ENCODE assay signal across 17 mouse cellular contexts in genomic region chr11:78980083-78980634, GRCm38 (mm10). TPM values are rescaled to one million over a fixed set of nuclear protein-coding genes. Genes with fewer than 3 reads are reported as not detected.
DNase-seq lines count a peak whose midpoint lies in the region; ATAC-seq and TF ChIP-seq lines count a peak whose summit lies in the region.
"Had no signal": no experiment of that assay in that cellular context is flagged by ENCODE, and none has a peak within 500 bp of the region (broad histone marks: within the 10 kb centered on the region; RNA-seq: fewer than 3 reads in every experiment).

No protein-coding gene starts in this region.

- no peaks in the 10 kb centered on the region for H3K27me3 ChIP-seq in intestine, postnatal 0 days (replicated peaks; ENCODE audit: control insufficient read depth, insufficient read depth, low read length)
- H3K27me3 ChIP-seq in intestine, embryonic 16.5 days (replicated peaks; ENCODE audit: control insufficient read depth, insufficient read depth, low read length): no peaks in the 10 kb centered on the region
- H3K27me3 ChIP-seq in liver, embryonic 11.5 days (replicated peaks; ENCODE audit: control insufficient read depth, insufficient read depth, low read length): no peaks in the 10 kb centered on the region
- no peaks in the 10 kb centered on the region for H3K27me3 ChIP-seq in small intestine, adult 2 months (ENCODE audit: control insufficient read depth, insufficient read depth, low read length)
- H3K27me3 ChIP-seq in forebrain, embryonic 12.5 days: no peaks in the 10 kb centered on the region
- H3K27me3 ChIP-seq: embryonic facial prominence, embryonic 15.5 days; heart, embryonic 13.5 days; hindbrain, embryonic 15.5 days; limb, embryonic 15.5 days had no signal

- no peak for ATAC-seq in intestine, postnatal 0 days
- ATAC-seq in intestine, embryonic 16.5 days: no peak
- peak; percentile 44; the same call in 1 of the 2 replicates for ATAC-seq in liver, embryonic 11.5 days (replicated peaks; ENCODE audit: low FRiP score)
- no peak for ATAC-seq in forebrain, embryonic 12.5 days (ENCODE audit: low FRiP score)
- ATAC-seq: forebrain, embryonic 14.5 days had no signal

- H3K27ac ChIP-seq in intestine, postnatal 0 days (ENCODE audit: low read depth, low read length): peak overlapping the region; percentile 54; the same call in 1 of the 2 replicates
- H3K27ac ChIP-seq in intestine, embryonic 16.5 days (ENCODE audit: low read length): no peak overlapping the region
- H3K27ac ChIP-seq in liver, embryonic 11.5 days (ENCODE audit: low read depth, low read length): 0 out of 2 replicates have a peak overlapping the region, but pooled peaks have one; percentile 9
- peak overlapping the region; percentile 48 for H3K27ac ChIP-seq in small intestine, adult 2 months (ENCODE audit: insufficient read depth, low read depth, low read length)
- H3K27ac ChIP-seq in forebrain, embryonic 12.5 days: no peak overlapping the region
- H3K27ac ChIP-seq: embryonic facial prominence, embryonic 15.5 days; heart, embryonic 13.5 days; hindbrain, embryonic 15.5 days; limb, embryonic 15.5 days had no signal

- H3K36me3 ChIP-seq in intestine, postnatal 0 days (ENCODE audit: control insufficient read depth, insufficient read depth): peaks cover 27% of the 10 kb centered on the region
- no peaks in the 10 kb centered on the region for H3K36me3 ChIP-seq in intestine, embryonic 16.5 days (ENCODE audit: control insufficient read depth, insufficient read depth, low read length)
- H3K36me3 ChIP-seq in liver, embryonic 11.5 days (ENCODE audit: control insufficient read depth, insufficient read depth, low read length): no peaks in the 10 kb centered on the region
- H3K36me3 ChIP-seq in small intestine, adult 2 months (ENCODE audit: control insufficient read depth, insufficient read depth, low read length): peaks cover 32% of the 10 kb centered on the region
- no peaks in the 10 kb centered on the region for H3K36me3 ChIP-seq in forebrain, embryonic 12.5 days (replicated peaks)
- H3K36me3 ChIP-seq: embryonic facial prominence, embryonic 15.5 days; hindbrain, embryonic 15.5 days; limb, embryonic 15.5 days had no signal

- WGBS in intestine, postnatal 0 days: 64% methylated on average over 4 of the region's 4 CpGs
- WGBS in intestine, embryonic 16.5 days: 71% methylated on average over 4 of the region's 4 CpGs
- 51% methylated on average over 4 of the region's 4 CpGs for WGBS in liver, embryonic 11.5 days
- 39% methylated on average over 4 of the region's 4 CpGs for WGBS in small intestine, adult 2 months
- WGBS in forebrain, embryonic 12.5 days: 92% methylated on average over 4 of the region's 4 CpGs

- no peak overlapping the region for H3K4me2 ChIP-seq in intestine, postnatal 0 days (replicated peaks; ENCODE audit: low read depth)
- H3K4me2 ChIP-seq in intestine, embryonic 16.5 days (ENCODE audit: low read depth, low read length): no peak overlapping the region
- no peak overlapping the region for H3K4me2 ChIP-seq in liver, embryonic 11.5 days
- H3K4me2 ChIP-seq in forebrain, embryonic 12.5 days: no peak overlapping the region
- H3K4me2 ChIP-seq: embryonic facial prominence, embryonic 15.5 days; heart, embryonic 13.5 days; hindbrain, embryonic 15.5 days; limb, embryonic 15.5 days had no signal

- H3K4me1 ChIP-seq in intestine, postnatal 0 days (replicated peaks; ENCODE audit: control insufficient read depth, insufficient read depth, low read length): 0 out of 2 replicates have a peak, but pooled peaks cover 3% of the 10 kb centered on the region
- H3K4me1 ChIP-seq in intestine, embryonic 16.5 days (ENCODE audit: control insufficient read depth, insufficient read depth, low read length): peaks cover 19% of the 10 kb centered on the region
- peaks cover 18% of the 10 kb centered on the region for H3K4me1 ChIP-seq in liver, embryonic 11.5 days (replicated peaks; ENCODE audit: control insufficient read depth, insufficient read depth, low read length)
- H3K4me1 ChIP-seq in small intestine, adult 2 months (ENCODE audit: control insufficient read depth, insufficient read depth, insufficient read length, low read length): peaks cover 19% of the 10 kb centered on the region
- H3K4me1 ChIP-seq in forebrain, embryonic 12.5 days: no peaks in the 10 kb centered on the region
- H3K4me1 ChIP-seq: hindbrain, embryonic 15.5 days had no signal

- no peak overlapping the region for H3K9ac ChIP-seq in intestine, postnatal 0 days (ENCODE audit: low read depth, low read length)
- no peak overlapping the region for H3K9ac ChIP-seq in intestine, embryonic 16.5 days (ENCODE audit: low read depth, low read length)
- H3K9ac ChIP-seq in liver, embryonic 11.5 days (ENCODE audit: low read depth, low read length): no peak overlapping the region
- H3K9ac ChIP-seq in forebrain, embryonic 12.5 days: no peak overlapping the region
- H3K9ac ChIP-seq: embryonic facial prominence, embryonic 15.5 days; heart, embryonic 13.5 days; hindbrain, embryonic 15.5 days; limb, embryonic 15.5 days had no signal

- no peak for TF ChIP-seq CTCF in intestine, postnatal 0 days (IDR thresholded peaks at IDR 0.05; ENCODE audit: low read depth)
- no peak for TF ChIP-seq CTCF in small intestine, adult 2 months (IDR thresholded peaks at IDR 0.05; ENCODE audit: extremely low read depth, insufficient read length, insufficient replicate concordance, low read depth, low read length)

- no peak for TF ChIP-seq POLR2A in small intestine, adult 2 months (IDR thresholded peaks at IDR 0.05; ENCODE audit: low read depth, low read length)

- no peaks in the 10 kb centered on the region for H3K9me3 ChIP-seq in intestine, postnatal 0 days (ENCODE audit: control insufficient read depth)
- no peaks in the 10 kb centered on the region for H3K9me3 ChIP-seq in intestine, embryonic 16.5 days (ENCODE audit: control insufficient read depth, low read length)
- no peaks in the 10 kb centered on the region for H3K9me3 ChIP-seq in liver, embryonic 11.5 days (ENCODE audit: control insufficient read depth, low read length)
- H3K9me3 ChIP-seq in forebrain, embryonic 12.5 days: no peaks in the 10 kb centered on the region
- H3K9me3 ChIP-seq: embryonic facial prominence, embryonic 15.5 days; heart, embryonic 13.5 days; hindbrain, embryonic 15.5 days; limb, embryonic 15.5 days had no signal

- H3K4me3 ChIP-seq in intestine, postnatal 0 days (ENCODE audit: low read depth, low read length): no peak overlapping the region
- H3K4me3 ChIP-seq in intestine, embryonic 16.5 days (ENCODE audit: low read length): no peak overlapping the region
- no peak overlapping the region for H3K4me3 ChIP-seq in liver, embryonic 11.5 days (ENCODE audit: low read depth, low read length)
- H3K4me3 ChIP-seq in small intestine, adult 2 months (ENCODE audit: low read depth, low read length): no peak overlapping the region
- no peak overlapping the region for H3K4me3 ChIP-seq in forebrain, embryonic 12.5 days (replicated peaks)
- H3K4me3 ChIP-seq: embryonic facial prominence, embryonic 15.5 days; heart, embryonic 13.5 days; hindbrain, embryonic 15.5 days; limb, embryonic 15.5 days had no signal

- peak; percentile 91 for DNase-seq in MEL-GATA-1-ER (ENCODE audit: extremely low read depth, low read depth)
- DNase-seq in liver, embryonic 11.5 days (ENCODE audit: low spot score): no peak
- no peak for DNase-seq in kidney, adult 18-20 months
- DNase-seq: cerebellum, adult 18-20 months; kidney, adult 2 months; kidney, postnatal 4 days; lung, postnatal 4 days; right cerebral cortex, postnatal 25 days had no signal

RNA-seq across cellular contexts. Expression of gene Lgals9, which starts 4.6 kb away (rescaled TPM):
- 526 and 586 TPM in 2 replicates for polyA plus RNA-seq in intestine, postnatal 0 days (2015; fragmentation: Nextera tagmentation; extraction: Ambion mirVana)
- 96.1 and 111 TPM in 2 replicates for polyA plus RNA-seq in intestine, embryonic 16.5 days (2015; fragmentation: Nextera tagmentation; extraction: Ambion mirVana)
- 44.1 and 47.1 TPM in 2 replicates for polyA plus RNA-seq in liver, embryonic 11.5 days (2014; fragmentation: Nextera tagmentation; extraction: Ambion mirVana)
- 263 and 686 TPM in 2 replicates for polyA plus RNA-seq in small intestine, adult 2 months (2012; rRNA removed)
- polyA plus RNA-seq in forebrain, embryonic 12.5 days (2016; fragmentation: Nextera tagmentation; extraction: Ambion mirVana): 4.8 and 5.7 TPM in 2 replicates

RNA-seq across cellular contexts. Expression of gene Nos2, which starts 59.6 kb away (rescaled TPM):
- polyA plus RNA-seq in intestine, postnatal 0 days (2015; fragmentation: Nextera tagmentation; extraction: Ambion mirVana): 0.21 and 0.26 TPM in 2 replicates
- 1.1 and 1.4 TPM in 2 replicates for polyA plus RNA-seq in intestine, embryonic 16.5 days (2015; fragmentation: Nextera tagmentation; extraction: Ambion mirVana)
- polyA plus RNA-seq in liver, embryonic 11.5 days (2014; fragmentation: Nextera tagmentation; extraction: Ambion mirVana): 0.21 and 0.38 TPM in 2 replicates
- 4.4 and 13.0 TPM in 2 replicates for polyA plus RNA-seq in small intestine, adult 2 months (2012; rRNA removed)
- 0.65 and 0.74 TPM in 2 replicates for polyA plus RNA-seq in forebrain, embryonic 12.5 days (2016; fragmentation: Nextera tagmentation; extraction: Ambion mirVana)

Comparison
In these comparisons a context has a peak if more than half of its experiments do, and no peak if none do; other contexts are left out.
1. H3K27ac ChIP-seq: peak in intestine, postnatal 0 days (single experiment), liver, embryonic 11.5 days (single experiment) and small intestine, adult 2 months (single experiment); none in intestine, embryonic 16.5 days (single experiment) and forebrain, embryonic 12.5 days (single experiment).